Mouse (Mus musculus) gastrocnemius, postnatal 4 days (tissue): ENCODE results near the gene Gm10065. TPM values are rescaled to one million over a fixed set of nuclear protein-coding genes. Genes with fewer than 3 reads are reported as not detected.
A peak's percentile ranks its signal among the peaks of the same experiment; 100 is the strongest.
"Not testable (repeated sequence)": the region's sequence is repeated elsewhere in the genome, so short reads cannot be mapped to it uniquely, and the experiment has no call there.

ENCODE experiments used
- DNase-seq, 2 experiments: peaks; one replicate each; pipeline ENCODE4 v3.0.0; 2021 to 2022; ENCODE audit warnings: low spot score in 2 of 2, mixed read lengths in 2 of 2
- long read RNA-seq, 2 experiments: library from polyadenylated mRNA; stranded (forward); transcript quantifications; one replicate each; pipeline ENCODE4 v2.0.0; 2021
- total RNA-seq, 2 experiments: library from RNA; stranded (reverse); gene quantifications; 2 replicates each; pipeline ENCODE4 v1.2.3; 2021

The Gm10065 gene
- not detected for total RNA-seq
- long read RNA-seq, experiment 1 = 0 reads
- long read RNA-seq, experiment 2 = 0 reads

DNA sequence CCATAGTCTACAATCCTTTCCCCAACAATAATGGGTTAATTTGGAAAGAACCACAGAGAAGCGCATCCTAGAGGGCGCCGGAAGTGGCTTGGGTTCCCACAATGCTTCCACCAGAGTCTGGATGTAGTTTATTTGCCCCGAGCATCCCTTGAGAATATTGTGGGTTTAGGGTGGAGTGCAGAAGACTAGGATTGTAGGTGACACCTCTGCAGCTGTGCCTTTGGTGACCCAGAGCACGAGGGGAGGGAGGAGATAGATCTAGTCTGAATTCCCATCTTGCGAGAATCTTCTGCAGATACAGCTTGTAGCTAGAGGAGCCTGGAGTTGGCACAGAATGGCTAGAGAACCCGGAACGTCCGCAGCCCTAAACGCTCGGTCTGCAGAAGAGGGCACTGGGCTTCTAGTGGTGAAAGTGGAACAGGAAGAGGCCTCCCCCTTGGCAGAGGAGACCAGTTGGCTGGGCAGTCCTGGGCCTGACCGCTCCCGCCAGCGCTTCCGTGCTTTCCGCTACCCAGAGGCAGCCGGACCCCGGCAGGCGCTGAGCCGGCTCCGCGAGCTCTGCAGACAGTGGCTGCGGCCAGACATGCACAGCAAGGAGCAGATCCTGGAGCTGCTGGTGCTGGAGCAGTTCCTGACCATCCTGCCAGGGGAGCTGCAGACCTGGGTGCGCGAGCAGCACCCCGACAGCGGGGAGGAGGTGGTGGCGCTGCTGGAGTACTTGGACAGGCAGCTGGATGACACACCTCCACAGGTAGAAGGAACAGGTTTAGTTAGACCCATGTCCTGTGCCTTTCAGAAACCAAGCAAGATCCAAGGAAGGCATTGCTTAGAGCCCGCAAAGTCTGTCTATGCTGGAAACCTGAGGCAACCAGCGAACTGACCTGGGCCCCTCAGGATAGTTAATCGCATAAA is at the start of gene Gm10065, which contains the start of gene Zkscan4:
TSS of gene Gm10065 (minus strand) at position 683 of the 912 bp plus-strand sequence.
TSS of gene Zkscan4 (plus strand) at position 149 of the 912 bp plus-strand sequence.
- DNase-seq = peak; percentile 24 to 62

DNA sequence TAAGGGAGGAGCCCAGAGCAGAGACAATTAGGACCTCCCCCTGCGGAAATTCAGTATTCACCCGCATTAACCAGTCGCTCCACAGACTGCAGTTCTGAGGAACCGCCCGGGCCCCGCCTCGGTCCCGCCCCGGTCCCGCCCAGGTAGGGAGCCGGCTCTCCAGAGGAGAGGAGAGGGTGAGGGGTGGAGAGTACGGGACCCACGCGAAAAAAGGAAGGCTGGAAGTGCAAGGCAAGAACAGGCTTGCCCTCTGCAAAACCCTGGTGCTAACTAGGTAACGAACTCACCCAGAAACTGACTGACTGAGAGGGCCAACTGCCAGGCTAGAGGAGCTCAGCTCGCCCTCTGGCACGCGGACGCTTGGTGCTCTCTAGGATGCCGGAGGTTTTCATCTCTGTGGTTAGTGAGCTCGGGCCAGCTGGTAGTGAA is 27.0 kb upstream of the Gm10065 start:
- peak; percentile 41 to 76 for DNase-seq

DNA sequence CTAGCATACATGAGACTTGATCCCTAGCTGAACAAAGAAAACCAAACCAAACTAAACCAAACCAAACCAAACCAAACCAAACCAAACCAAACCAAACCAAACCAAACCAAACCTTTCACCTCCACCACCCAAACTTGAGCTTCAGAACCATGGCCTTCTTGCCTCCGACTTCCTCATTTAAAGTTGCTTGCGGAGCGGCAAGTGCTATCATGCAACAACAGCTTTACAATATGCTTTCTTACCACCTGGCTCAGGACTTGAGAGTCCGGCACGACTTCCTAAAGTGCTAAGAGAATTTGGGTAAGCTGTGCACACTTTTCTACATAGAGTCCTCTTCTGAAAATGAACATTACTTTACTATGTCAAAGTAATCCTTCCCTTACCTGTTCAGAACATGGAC is 23.1 kb upstream of the Gm10065 start:
- no peak for DNase-seq

DNA sequence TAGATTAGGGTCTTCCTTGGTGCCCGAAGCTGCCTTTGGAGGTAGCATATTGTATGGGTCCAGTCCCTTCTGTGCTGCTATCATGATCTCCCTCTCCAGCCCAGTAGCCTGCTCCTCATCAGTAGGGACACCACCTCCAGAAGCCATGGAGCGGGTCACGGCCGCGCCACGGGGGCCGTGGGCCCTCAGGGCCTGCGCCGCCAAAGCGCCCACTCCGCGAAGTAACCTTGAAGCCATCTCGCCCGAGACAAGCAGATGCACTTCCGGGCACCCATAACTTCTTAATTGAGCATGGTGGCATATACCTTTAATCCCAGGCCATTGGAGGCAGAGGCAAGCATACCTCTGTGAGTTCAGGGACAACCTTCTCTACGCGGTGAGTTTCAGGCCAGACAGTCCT is 21.9 kb upstream of the Gm10065 start, which contains the start of gene Gm11273:
TSS of gene Gm11273 (minus strand) at position 237 of the 400 bp plus-strand sequence.
- DNase-seq = not testable (repeated sequence)

DNA sequence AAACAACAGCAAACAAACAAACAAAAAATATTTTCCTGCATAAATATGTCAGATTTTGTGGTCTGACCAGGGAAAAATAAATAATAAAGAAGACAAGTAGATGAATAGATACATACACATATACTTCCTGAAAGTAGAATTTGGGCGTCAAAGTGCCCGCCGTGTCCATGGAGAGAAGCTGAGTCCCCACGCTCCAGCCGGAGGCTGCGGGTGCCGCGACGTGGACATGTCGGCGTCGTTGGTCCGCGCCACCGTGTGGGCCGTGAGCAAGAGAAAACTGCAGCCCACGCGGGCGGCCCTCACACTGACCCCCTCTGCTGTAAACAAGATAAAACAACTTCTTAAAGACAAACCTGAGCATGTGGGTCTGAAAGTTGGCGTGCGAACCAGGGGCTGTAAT is 15.8 kb upstream of the Gm10065 start, which contains the start of gene AK157302:
TSS of gene AK157302 (plus strand) at position 144 of the 400 bp plus-strand sequence.
- no peak for DNase-seq

DNA sequence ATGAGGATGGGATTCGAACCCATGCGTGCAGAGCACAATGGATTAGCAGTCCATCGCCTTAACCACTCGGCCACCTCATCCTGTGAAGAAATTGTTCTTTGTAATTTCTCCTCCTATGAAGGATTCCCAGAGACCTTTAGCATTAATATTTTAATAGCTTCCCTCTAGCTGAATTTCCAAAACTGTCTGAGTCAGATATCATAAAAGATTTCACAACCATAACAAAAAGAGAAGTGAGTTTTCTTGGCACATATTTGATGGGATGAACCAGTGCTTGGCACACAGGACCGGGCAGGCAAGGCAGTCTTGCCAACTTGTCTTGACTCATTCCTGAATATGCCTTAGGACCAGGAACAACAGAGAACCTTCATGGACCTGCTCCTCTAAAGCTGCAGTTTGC is 13.6 kb upstream of the Gm10065 start:
- no peak for DNase-seq

DNA sequence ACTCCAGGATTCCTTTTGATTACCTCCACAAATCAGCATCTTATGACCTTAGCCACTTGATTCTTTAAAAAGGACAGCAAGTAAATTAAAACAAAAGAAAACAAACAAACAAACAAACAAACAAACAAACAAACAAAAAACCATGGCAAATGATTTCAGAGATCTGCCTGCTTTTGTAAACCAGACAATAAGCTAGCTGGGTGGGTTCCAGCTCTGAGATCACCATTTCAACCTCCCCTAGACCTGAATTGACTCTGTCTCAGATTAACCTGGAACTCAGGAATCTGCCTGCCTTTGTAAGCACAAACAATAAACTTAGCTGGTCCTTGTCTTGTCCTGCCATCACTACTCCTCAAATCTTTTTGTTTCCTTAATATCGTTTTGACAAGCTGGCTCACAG is 7.6 kb upstream of the Gm10065 start:
- no peak for DNase-seq

DNA sequence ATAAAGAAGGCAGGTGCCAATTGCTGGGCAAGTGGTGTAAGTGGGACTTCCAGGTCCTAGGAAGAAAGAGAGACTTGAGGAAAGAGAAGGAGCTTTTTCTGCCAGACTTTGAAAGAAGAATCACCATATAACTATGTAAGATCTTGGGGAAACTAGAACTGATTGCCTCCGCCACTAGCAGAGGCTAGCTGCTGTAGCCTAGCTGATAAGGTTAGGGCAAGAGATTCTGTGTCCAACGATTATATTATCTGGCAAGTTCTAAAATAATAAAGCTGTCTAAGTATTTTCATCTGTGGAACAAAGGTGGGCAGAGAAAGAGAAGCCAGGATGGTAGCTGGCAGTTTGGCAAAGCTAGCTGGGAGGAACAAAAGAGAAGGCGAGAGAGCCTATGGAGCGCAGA is 6.8 kb downstream of the Gm10065 start:
- no peak for DNase-seq

DNA sequence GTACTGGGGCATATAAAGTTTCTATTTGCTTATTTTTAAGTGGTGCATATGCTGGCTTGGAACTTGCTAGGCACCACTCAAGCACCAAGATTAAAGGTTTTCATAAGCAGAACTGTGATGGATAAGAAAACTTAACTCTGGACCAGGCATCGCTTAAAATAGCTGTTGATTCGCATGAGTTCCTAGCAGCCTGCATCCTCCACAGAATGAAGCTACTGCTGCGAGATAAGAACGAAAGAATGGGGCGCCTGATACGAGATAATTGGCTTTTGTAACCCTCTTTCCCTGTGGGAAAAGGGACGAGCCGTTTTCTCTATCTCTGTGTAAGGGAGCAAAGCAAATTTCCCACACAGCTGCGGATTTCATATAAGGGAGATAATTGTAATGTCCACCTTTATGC is 10.1 kb downstream of the Gm10065 start:
- DNase-seq = no peak

DNA sequence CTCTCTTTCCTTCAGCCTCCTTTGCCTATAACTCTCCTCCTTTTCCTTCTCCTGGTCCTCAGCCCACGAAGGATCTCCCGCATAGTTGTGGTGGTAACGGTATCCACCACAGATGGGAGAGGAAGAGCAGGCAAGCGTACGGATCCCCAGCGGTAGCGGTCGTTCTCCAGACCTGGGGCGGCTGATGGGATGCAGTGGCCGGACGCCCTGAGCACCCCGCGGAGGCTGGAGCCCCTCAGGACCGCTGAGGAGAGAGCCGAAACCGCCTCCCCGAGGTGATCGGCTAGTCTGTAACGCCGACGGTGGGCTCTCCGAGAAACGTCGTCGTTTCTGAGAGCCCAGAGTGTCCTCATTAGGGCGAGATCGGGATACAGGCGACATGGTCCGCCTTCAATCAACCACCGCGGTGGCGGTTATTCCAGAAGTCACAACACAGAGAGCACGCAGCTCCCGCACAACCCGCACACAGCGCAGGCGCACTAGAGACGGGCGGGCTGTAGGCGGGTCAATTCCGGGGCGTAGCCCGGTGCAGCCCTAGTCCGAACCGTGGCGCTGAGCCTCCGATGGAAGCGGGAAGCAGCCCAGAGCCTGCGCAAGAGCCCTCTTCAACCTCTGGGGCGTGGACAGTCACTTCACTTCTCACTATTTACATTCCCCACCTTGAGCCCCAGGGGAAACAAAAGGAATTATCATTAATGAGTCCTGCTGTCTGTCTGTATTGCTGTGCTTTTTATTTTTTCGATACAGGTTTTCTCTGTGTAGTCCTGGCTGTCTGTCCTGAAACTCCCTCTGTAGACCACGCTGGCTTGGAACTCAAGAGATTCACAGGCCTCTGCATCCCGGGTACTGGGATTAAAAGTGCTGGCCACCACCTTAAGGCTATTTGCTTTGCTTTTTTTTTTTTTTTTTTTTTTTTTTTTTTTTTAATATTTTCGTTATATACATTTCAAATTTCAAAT is 10.9 kb downstream of the Gm10065 start, which contains the start of gene Nkapl:
TSS of gene Nkapl (minus strand) at position 449 of the 959 bp plus-strand sequence.
- peak; percentile 58 to 79 for DNase-seq

DNA sequence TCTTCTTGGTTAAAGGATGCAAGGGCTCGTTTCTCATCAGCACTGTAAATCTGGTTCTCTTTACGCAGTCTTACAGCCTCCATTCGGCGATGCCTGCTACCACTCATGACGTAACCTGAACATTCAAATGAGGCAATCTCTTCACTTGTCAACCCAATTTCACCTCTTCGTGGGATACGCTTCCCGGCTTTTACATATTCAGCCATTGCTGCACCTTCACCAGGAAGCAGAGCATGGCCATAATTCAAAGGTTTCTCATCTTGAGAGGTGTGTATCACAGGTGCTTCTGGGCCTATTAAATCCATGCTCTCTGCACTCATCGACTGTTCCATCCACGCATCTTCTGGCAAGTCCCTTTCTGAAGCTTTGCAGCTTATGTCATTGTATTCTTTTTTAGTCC is 11.9 kb downstream of the Gm10065 start:
- no peak for DNase-seq

DNA sequence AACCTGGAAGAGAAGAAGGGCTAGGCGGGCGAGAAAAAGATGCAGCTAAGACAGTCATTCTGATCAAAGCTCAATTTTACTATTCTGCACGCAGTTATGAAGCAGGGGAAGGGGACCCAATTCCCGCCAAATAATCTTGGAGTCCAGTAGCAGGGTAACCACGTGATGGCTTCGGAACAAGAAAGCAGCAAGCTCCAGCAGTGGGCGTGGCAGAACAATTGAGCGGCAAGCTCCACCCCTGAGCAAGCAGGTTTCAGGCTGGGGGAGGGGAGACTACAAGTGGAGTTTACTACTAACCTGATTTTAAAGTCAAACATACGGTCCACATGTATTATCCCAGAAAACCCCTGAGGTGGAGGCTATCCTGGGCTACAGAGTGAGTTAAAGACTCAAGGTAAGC is 16.7 kb downstream of the Gm10065 start:
- not testable (repeated sequence) for DNase-seq

DNA sequence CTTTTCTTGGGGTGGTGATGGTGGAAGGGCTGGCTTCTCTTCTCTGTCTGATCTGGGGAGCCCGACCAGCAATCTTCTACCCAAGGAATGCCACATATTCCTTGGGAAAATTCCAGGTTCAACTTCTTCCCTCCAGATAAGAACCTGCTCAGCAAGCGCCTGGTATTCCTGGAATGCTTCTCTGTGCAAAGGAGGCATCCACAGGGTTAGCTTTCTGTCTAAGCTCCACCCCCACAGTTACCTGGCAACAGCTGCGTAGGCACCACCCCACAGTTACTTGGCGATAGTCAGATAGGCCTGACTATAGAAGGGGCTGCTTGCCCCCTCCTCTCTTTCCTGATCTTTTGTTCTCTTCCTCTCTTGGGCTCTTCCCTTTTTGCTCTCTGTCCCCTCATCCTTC is 22.9 kb downstream of the Gm10065 start:
- DNase-seq = no peak

DNA sequence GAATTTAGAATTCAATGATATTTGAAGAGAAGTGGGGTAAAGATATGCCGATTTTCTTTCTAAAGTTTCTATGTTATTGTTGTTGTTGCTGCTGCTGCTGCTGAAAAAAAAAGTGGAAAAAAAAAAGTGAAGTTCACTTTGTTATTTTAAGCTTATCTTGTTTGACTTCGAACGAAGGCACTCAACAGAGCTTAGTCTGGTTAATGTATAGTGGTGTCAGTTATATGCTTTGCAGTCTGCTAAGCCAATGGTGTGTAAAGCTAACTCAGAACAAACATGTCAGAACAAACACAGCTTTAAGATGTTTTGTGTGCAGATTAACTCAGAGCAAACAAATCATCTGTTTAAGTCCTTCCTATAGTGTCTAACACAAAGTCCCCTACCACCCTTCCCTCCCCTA is 25.1 kb downstream of the Gm10065 start:
- no peak for DNase-seq

DNA sequence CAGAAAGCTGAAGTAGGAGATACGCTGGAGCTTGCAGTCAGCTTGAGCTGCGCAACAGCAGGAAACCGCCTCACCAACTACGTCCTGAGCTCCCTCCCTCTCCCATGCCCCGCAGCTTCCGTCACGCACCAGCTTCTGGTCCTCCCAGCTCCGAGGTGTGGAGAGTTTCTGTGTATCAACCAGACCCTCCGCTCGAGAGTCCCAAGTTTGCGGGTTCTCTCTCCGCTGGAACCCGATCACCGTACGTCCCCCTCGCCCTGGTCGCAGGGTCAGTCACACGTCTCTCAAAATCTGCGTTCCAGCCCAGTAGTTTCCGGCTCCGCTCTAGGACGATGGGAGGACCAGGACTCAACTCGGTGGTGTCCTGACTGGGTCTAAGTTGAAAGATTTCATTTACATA is 25.8 kb downstream of the Gm10065 start, which contains the start of gene Zscan26:
TSS of gene Zscan26 (minus strand) at position 282 of the 400 bp plus-strand sequence.
- DNase-seq = peak; percentile 43 to 82

DNA sequence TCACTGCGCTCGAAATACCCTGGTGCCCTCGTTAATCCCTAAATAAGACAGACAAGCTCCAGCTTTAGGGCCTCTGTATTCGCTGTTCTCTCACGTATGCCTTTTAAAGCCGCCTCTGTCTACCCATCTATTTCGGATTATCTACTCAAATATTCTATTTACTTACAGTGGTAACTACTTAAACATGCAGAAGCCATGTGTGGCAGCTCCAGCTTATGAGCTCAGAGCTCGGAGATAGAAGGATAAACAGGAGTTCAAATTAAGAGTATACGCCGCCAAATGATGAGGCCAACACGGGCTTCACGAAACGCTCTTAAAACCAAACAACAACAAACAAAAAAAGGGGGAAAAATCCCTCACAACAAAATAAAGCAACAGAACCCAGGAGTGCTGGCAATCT is 26.2 kb downstream of the Gm10065 start:
- no peak for DNase-seq

DNA sequence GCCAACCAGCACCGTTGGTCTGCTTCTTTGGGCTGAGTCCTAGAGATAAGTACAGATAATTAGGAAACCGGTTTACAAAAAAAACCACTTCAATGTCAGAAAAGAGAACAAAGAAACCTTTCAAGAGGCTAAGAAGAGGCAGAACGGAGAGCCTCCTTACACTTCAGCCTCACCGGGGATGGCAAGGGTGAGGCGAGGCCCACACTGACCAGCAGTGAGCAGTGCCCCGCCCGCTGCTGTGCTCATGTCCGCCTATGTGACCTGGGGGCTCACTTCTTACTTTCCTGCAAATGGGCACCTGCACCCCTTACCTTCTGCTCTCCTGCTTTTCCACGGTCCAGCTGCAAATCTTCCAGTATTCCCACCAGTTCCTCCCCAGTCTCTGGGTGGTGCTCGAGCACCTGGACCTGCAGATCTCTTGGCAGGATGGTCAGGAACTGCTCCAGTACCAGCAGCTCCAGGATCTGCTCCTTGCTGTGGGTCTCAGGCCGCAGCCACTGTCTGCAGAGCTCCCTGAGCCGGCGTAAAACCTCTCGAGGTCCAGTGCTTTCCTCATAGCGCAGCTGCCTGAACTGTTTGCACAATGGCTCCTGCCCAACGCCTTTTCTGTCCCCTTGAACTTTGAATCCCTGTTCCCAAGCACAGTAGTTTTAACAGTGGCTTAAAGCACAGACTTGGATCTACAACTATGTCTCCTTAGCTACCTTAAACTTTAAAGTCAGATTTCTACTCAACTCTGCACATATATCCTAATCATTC is 31.2 kb downstream of the Gm10065 start:
- DNase-seq = no peak

DNA sequence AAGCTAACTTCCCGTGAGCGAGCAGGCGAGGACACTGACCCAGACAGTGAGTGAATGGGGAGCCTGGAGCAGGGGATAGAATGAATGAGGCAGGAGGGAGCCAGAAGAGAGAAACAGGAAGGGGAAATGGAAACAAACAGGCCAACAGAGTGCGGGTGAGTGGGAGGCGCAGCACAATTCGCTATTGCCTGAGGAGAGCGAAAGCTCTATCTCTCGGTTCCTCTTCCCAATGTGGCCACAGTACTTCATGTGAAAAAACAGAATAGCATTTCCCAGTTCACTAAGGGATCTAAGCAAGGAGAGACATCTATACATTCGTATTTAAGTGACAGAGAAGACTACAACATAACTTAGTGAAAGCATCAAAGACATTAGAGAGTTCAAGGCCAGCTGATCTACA is 32.4 kb downstream of the Gm10065 start:
- no peak for DNase-seq

DNA sequence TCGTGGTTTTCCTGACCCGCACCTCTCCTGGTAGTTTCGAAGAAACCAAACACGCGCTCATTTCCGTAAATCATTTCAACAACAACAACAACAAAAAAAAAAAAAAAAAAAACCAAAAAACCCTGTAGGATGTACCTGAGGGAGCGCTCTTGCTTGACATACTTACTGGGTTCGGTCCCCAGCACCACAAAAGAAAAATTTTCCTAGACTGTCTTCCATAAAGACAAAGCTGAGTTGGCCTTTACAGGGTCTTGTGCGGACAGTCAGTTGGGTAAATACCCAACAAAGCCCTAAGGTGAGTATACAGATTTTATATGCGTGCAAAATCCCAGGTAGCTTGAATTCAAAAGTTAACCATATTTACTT is 38.1 kb downstream of the Gm10065 start:
- DNase-seq = no peak

DNA sequence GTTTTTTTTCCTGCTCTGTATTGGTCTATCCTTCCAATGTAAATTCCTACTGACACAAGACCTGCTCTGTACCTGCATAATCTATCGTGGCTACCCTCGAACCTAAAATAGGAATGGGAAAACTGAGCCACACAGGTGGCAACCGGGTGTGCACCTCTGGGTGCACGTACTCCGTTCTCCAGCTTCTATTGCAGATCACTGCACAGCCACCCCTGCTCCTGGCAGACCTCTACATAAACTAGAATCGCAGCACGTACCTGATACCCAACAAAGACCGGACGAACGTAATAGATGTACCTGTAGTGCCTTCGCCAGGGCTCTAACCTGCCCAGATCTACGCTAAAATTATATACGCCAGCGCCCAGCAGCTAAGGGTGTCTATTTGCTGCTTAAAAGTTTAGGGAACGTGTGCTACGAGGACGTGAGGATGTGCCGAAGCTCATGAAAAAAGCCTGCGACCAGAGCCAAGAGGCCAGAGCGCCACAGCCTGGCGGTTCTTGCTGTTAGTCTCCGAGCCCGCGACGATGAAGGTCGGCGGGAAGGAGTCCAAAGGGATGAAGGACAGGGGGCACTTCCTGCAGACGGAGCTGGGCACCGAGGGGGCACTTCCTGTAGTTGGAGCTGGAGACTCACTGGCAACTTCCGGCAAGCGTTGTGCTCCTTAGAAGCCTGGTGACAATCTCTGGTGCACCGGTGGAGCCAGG is 38.6 kb downstream of the Gm10065 start, which contains the start of gene Pgbd1:
TSS of gene Pgbd1 (minus strand) at position 556 of the 704 bp plus-strand sequence.
- DNase-seq = peak; percentile 18 to 45
